In the genomic region with DNA sequence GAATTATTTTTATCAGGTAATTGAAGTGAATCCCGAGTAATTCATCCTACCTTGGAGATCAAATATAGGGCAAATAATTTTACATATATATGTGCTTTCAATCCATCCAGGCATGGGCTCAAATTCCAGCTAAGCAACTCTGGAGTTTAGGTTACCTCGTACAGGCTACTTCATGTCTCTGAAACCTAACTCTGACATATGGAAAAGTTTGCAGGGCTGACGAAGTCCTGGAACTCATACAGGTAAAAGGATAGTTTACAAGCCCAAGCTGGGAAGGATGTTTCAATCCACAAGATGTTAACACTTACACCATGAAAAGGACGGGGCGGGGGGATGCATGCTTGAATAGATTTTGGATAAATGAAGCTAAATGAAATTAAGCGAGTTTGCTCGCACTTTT, we compare ENCODE assay signal across 18 mouse cellular contexts.
"Had no signal": no experiment of that assay in that cellular context is flagged by ENCODE, and none has a peak within 500 bp of the region (broad histone marks: within the 10 kb centered on the region; RNA-seq: fewer than 3 reads in every experiment).

No protein-coding gene starts in this region.

- H3K9me3 ChIP-seq: lung, embryonic 15.5 days; midbrain, embryonic 13.5 days; midbrain, embryonic 15.5 days; neural tube, embryonic 12.5 days had no signal

- H3K27me3 ChIP-seq: lung, embryonic 15.5 days; megakaryocyte, embryonic 14.5 days; midbrain, embryonic 15.5 days; neural tube, embryonic 12.5 days had no signal

- H3K4me1 ChIP-seq: lung, embryonic 15.5 days; megakaryocyte, embryonic 14.5 days; midbrain, embryonic 13.5 days; midbrain, embryonic 15.5 days; neural tube, embryonic 12.5 days had no signal

- H3K36me3 ChIP-seq: lung, embryonic 15.5 days; midbrain, embryonic 13.5 days; midbrain, embryonic 15.5 days; neural tube, embryonic 12.5 days had no signal

- DNase-seq: lung, adult 2 months; lung, postnatal 14 days; lung, postnatal 36 days; right cerebral cortex, adult 18-20 months; right cerebral cortex, postnatal 25 days; right cerebral cortex, postnatal 4 days; spleen, adult 18-20 months; thymus, adult 18-20 months; thymus, postnatal 14 days; thymus, postnatal 36 days had no signal

- ATAC-seq: lung, postnatal 0 days; midbrain, embryonic 13.5 days; midbrain, embryonic 15.5 days had no signal

- H3K4me3 ChIP-seq: lung, embryonic 15.5 days; megakaryocyte, embryonic 14.5 days; midbrain, embryonic 13.5 days; midbrain, embryonic 15.5 days; neural tube, embryonic 12.5 days had no signal

- H3K9ac ChIP-seq: lung, embryonic 15.5 days; midbrain, embryonic 13.5 days; midbrain, embryonic 15.5 days; neural tube, embryonic 12.5 days had no signal

- H3K27ac ChIP-seq: lung, embryonic 15.5 days; macrophage; midbrain, embryonic 13.5 days; midbrain, embryonic 15.5 days; neural tube, embryonic 12.5 days had no signal

- H3K4me2 ChIP-seq: lung, embryonic 15.5 days; midbrain, embryonic 11.5 days; midbrain, embryonic 13.5 days; midbrain, embryonic 15.5 days; neural tube, embryonic 12.5 days had no signal
